Mouse (Mus musculus): ENCODE results near the gene Ano10.
A peak's percentile ranks its signal among the peaks of the same experiment; 100 is the strongest.
"Not testable (repeated sequence)": the region's sequence is repeated elsewhere in the genome, so short reads cannot be mapped to it uniquely, and the experiment has no call there.

Ano10 gene

GRCm38 (mm10) chr9:122195042-122195682 is 99.1 kb downstream of the Ano10 start:
- peak; percentile 64 to 81 for DNase-seq

- no peak for DNase-seq
Observed at GRCm38 (mm10) chr9:122193823-122194222, 100.4 kb downstream of the Ano10 start.

- no peak for DNase-seq
Observed at GRCm38 (mm10) chr9:122193361-122193760, 100.9 kb downstream of the Ano10 start.

- no peak for DNase-seq
Observed at GRCm38 (mm10) chr9:122188724-122189123, 105.5 kb downstream of the Ano10 start.

- peak; percentile 30 to 41 for DNase-seq
Observed at GRCm38 (mm10) chr9:122187451-122187921, 106.7 kb downstream of the Ano10 start.

GRCm38 (mm10) chr9:122186643-122187226 is 107.5 kb downstream of the Ano10 start:
- DNase-seq: peak; percentile 23 to 31

GRCm38 (mm10) chr9:122185953-122186352 is 108.3 kb downstream of the Ano10 start:
- DNase-seq: no peak

GRCm38 (mm10) chr9:122185061-122185460 is 109.2 kb downstream of the Ano10 start:
- peak; percentile 90 to 94 for DNase-seq

- DNase-seq: no peak
Observed at GRCm38 (mm10) chr9:122184329-122184728, 109.9 kb downstream of the Ano10 start.

GRCm38 (mm10) chr9:122183074-122183473 is 111.1 kb downstream of the Ano10 start:
- no peak for DNase-seq

GRCm38 (mm10) chr9:122180105-122180504 is 114.1 kb downstream of the Ano10 start:
- no peak for DNase-seq

GRCm38 (mm10) chr9:122178427-122178826 is 115.8 kb downstream of the Ano10 start:
- no peak for DNase-seq

GRCm38 (mm10) chr9:122177256-122178220 is 116.7 kb downstream of the Ano10 start:
- DNase-seq: peak; percentile 57 to 77

GRCm38 (mm10) chr9:122174723-122175122 is 119.5 kb downstream of the Ano10 start:
- DNase-seq: no peak

GRCm38 (mm10) chr9:122173405-122174233 is 120.6 kb downstream of the Ano10 start:
- peak; percentile 81 to 86 for DNase-seq

GRCm38 (mm10) chr9:122172612-122173186 is 121.5 kb downstream of the Ano10 start:
- DNase-seq: peak in 1 of 2 experiments; percentile 36

- peak in 1 of 2 experiments; percentile 25 for DNase-seq
Observed at GRCm38 (mm10) chr9:122169901-122170300, 124.3 kb downstream of the Ano10 start.

- not testable (repeated sequence) for DNase-seq
Observed at GRCm38 (mm10) chr9:122167719-122168118, 126.5 kb downstream of the Ano10 start.

- DNase-seq: no peak
Observed at GRCm38 (mm10) chr9:122164535-122164934, 129.7 kb downstream of the Ano10 start.

GRCm38 (mm10) chr9:122157079-122157441 is 137.2 kb downstream of the Ano10 start:
- DNase-seq: no peak

GRCm38 (mm10) chr9:122156389-122157078 is 137.7 kb downstream of the Ano10 start:
- DNase-seq: no peak
